Mouse (Mus musculus) cerebellum, adult 9-10 months (tissue): ENCODE measurements around the gene Serinc2.

Experiments
- DNase-seq: peaks from one replicate; pipeline ENCODE4 v3.0.0; 2022

Serinc2 gene

DNA sequence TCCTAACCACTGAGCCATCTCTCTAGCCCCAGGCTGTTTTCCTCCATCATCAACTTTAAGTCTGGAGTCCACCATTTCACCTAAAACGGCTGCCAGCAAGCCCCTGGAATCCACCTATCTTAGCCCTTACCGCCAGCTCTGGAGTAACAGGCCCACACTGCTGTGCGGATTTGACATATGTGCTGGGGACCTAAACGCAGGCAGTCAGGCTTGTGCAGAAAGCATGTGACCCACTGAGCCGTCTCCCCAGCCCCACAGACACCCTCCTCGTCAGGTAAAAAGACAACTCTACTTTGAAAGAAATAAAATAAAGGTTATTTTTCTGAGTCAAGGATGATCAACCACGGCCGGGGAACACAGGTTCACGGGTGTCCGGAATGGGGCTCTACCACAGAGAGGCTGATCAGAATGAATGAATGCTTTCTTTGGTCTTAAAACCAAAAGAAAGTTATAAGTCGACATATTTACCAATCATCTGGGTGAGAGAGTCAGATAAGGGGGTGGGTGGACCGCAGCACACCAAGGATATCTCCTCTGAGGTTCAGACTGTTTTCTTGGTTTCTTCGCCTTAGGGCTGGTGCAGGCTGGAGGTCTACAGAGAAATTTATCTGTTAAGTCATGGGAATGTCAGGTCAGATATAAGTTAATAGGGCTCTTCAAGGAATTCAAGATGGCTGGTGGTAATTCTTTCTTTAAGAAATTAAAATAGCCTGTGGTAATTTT, 17.4 kb upstream of the Serinc2 start:
- no peak for DNase-seq

DNA sequence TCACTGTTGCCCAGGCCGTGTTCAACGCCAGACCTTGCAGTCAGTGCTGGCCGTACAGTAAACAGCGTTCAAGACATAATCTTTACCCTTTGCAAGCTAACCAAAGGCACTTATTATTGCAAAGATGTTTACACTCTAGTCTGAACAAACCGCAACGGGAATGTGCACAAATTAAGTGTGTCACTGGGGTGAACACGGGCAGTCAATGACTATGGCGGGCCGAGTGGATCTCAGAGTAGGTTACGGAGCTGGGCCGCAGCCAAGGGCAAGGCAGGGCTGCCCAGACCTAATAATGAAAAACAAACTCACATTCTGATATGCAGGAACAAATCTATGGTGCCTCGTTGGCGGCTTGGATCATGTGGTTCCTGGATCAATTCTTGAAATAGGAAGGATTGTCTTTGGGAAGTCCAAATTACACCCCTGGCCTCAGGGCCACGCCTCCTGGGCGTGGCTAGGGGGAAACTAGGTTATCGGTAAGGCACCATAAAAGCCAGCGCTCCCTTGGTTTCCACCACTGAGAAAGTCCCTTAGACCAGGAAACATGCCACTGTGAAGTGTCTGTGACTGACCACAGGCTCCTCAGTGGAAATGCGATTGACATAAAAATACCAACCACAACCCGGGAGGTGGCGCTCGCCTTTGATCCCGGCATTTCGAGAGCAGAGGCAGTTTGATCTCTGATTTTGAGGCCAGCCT, 16.2 kb upstream of the Serinc2 start:
- DNase-seq, result no peak

GRCm38 (mm10) chr4:130294513-130294912, 15.5 kb upstream of the Serinc2 start:
- no peak for DNase-seq

- DNase-seq, result peak; percentile 89
Observed at GRCm38 (mm10) chr4:130292271-130292670, 13.3 kb upstream of the Serinc2 start.

GRCm38 (mm10) chr4:130289824-130290223, 10.8 kb upstream of the Serinc2 start:
- no peak for DNase-seq

DNA sequence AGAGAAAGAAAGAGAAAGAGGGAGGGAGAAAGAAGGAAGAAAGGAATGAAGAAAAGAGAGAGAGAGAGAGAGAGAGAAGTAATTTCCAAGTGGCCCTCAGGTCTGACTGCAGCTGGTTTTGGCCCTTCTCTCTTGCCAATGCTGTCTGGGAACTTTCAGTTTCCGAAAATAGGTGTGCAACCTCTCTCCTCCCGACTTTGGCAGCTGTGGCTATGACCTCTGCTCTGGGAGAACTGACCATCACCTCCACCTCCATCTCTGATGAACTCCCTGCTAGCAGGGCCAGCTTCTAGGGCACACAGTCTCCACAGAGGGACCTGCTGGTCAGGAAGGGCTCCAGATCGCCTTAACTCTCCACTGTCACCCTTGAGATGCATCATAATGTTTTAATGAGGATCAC, 7.5 kb upstream of the Serinc2 start:
- no peak for DNase-seq

DNA sequence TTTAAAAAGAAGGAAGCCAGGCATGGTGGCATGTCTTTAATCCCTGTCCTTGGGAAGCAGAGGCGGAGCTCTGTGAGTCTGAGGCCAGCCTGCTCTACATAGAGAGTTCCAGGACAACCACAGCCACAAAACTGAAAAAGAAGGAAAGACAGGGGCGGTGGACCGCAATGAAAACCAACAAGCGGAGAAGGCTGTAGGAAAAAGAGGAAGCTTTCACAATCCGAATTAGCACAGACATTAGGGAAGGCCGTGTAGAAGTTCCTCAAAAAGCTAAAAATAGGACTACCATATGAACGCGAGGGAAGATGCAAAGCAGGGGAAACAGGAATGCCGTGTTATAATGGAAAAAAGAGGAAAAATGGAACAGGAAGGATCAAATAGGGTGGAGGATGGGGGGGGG, 4.8 kb upstream of the Serinc2 start:
- no peak for DNase-seq

DNA sequence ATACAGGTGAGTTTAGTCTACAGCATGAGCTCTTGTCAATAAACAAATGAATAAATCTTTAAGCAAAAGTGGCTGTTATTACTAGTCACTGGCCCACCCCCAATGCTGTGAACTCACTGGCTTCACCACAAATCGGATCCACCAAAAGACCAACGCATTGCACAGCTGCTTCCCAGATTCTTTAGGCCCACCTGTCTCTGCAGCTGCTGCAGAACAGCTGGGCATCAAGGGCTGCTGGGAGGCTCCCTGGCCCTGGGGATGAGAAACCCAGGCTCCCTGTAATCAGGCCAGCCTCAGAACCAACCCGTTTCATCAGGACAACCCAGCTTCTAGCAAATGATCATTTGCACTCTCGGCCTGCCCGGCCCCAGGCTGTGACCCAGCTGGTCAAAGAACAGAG, 3.9 kb upstream of the Serinc2 start:
- no peak for DNase-seq

DNA sequence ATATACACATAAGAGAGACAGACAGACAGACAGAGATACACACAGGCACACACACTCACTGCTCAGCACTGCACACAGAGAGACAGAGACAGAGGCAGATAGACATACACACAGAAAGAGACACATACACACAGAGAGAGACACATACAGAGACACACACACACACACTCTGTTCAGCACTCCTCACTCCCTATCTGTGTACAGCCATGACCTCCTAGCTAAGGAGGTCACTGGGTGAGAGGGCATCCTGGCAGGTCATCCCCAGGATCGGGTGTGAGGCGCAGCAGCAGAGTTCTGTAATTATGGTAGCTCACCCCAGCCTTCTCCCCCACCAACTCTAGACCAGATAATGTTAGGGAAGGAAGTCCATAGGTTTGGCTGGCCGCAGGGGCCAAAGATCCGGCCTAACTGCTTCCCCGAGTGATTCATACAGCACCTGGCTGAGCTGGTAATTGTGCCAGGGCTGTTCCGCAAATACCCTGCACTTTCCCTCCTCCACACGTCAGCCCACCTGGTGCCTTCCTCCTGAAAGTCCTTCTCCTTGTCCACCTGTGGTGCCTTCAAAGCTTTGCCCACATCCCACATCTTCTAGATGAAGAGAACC, 2.3 kb downstream of the Serinc2 start:
- peak; percentile 55 for DNase-seq

DNA sequence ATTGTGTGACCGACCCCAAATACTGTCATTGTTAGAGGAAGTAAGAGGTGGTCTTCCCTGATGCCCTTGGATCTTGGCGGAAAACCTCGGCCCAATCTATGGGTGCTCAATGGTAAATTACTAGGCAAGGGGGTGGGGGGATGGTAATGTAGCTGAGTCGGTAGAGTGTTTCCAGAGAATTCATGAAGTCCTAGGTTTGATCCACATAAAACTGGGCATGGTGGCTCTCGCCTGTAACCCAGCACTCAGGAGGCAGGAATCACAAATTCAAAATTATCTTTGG, 3.2 kb downstream of the Serinc2 start:
- peak; percentile 40 for DNase-seq

- DNase-seq, result peak; percentile 73
Observed at GRCm38 (mm10) chr4:130275016-130275822, 3.8 kb downstream of the Serinc2 start.

DNA sequence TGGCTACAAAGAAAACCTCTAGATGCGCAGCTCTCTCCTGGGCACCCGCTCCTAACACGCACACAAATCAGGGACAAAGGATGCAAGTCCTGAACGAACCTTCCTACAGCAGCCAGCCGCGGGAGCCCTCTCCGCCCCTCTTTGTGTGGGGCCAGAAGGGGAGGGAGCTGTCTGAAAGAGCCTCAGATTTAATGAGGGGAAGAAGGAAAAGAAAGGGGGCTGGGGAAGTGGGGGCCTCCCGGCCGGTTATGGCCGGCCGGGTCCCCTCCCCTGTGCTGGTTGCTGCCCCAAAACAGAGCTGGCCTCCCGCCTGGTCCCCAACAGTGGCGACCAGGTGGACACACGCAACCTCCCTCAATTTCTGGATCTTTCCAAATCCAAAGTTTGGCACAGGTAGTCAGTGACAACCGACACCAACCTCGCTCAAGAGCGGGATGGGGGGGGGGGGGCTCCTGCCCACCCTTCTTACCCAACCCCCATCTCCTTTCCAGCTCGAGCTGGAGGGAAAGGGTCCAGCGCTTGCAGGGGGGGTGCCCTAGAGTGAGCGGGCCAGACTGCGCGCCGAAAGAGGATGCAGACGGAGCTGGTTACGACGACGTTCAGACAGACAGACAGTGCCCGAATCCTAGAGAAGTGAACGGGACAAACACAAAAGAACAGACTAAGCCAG, 4.5 kb downstream of the Serinc2 start:
- peak; percentile 80 for DNase-seq

GRCm38 (mm10) chr4:130273698-130274345, 5.2 kb downstream of the Serinc2 start:
- DNase-seq, result peak; percentile 82

GRCm38 (mm10) chr4:130270611-130271347, 8.2 kb downstream of the Serinc2 start:
- DNase-seq, result no peak

DNA sequence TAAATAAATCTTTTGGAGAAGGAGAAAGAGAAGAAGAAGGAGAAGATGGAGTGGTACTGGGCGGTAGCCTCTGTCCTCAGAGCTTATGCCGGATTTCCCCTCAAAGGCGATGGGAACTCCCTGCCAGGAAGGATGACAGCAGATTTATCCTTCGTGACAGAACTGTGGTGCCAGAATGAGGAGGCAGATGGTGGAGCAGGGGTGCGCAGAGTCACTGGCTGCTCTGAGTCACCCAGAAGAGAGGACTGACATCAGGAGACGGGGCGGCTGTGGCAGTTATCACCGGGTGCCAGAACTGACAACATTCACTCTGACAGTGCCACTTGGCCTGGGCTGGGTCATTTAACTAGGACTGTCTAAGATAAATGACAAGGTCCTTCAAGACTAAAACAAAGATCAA, 8.9 kb downstream of the Serinc2 start:
- peak; percentile 87 for DNase-seq

GRCm38 (mm10) chr4:130268736-130269135, 10.3 kb downstream of the Serinc2 start:
- DNase-seq, result no peak

DNA sequence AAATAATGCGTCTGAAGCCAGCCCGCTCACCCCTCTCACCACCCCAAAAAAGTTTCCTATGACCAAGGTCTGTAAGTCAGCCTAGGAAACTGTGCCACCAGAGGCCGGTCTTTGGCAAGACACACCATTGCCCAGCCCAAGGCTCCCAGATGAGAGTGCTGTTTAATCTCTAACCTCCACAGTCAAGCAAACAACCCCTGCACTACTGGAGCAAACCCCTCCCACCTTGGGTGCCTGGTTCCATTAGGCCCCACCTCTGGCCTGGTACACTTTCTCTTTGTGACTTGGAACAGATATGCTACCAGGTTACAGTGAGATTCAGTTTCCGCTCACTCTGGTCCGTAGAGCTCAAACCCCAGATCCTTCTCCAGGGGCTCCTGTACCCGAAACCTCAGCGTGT, 11.9 kb downstream of the Serinc2 start:
- no peak for DNase-seq

DNA sequence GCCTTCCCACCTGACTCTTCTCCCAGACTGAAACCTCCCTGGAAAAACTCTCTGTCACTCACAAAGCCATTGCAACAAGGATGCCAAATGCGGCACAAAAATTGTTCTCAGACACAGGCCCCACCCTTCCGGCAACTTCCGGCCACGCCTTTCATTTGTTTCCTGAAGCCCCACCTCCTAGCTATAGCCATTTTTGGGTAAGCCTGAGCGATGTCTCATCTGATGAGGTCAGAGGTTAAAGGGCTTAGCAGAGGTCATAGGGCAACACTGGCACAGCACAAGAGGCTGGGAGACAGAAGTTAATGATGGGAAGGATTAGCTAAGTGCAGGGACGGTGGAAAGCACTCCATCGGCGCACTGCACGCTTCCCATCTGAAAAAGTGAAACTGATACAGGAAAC, 12.4 kb downstream of the Serinc2 start:
- no peak for DNase-seq

- DNase-seq, result peak; percentile 85
Observed at GRCm38 (mm10) chr4:130264698-130265349, 14.2 kb downstream of the Serinc2 start.

DNA sequence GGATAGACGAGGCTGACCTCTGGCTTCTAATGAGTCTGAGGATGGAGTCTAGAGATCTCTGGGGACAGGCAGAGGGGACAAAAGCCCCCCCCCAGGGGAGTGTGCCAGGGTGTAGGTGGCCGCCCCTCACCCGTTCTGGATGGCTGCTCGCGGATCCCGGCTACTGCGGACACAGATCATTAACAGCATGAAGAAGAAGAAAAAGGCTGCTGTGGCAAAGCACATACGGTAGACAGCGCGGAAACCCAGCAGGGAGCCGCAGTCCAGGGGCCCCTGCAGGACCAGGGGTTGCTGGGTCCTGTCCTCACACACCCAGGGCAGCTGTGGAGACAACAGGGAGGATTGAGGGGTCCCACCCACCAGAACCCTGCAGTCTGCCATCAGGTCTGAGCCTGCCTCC, 14.9 kb downstream of the Serinc2 start:
- DNase-seq, result no peak

GRCm38 (mm10) chr4:130260406-130260805, 18.6 kb downstream of the Serinc2 start:
- DNase-seq, result no peak
